Mouse (Mus musculus) hindbrain, embryonic 11.5 days (tissue): ENCODE measurements around the gene Nedd1. TPM values are rescaled to one million over a fixed set of nuclear protein-coding genes. Genes with fewer than 3 reads are reported as not detected.
A peak's percentile ranks its signal among the peaks of the same experiment; 100 is the strongest.

Experiments
- ATAC-seq: fragments of 200-750 bp; cut with Nextera tagmentation; 2 replicates; pipeline ENCODE4 v1.8.0; 2017; ENCODE audit warnings: mild to moderate bottlenecking, moderate TSS enrichment, moderate library complexity; ENCODE audit not compliant: low FRiP score
- DNase-seq: peaks from one replicate; pipeline ENCODE4 v3.0.0-alpha.2; 2015; ENCODE audit warnings: low spot score
- H3K27ac ChIP-seq: fragments of 300-500 bp; sonication (generic); 2 replicates; pipeline ENCODE4 v1.5.1; 2014; ENCODE audit warnings: mild to moderate bottlenecking, low read depth, low read length
- H3K27me3 ChIP-seq: fragments of 300-500 bp; sonication (generic); 2 replicates; pipeline ENCODE4 v1.6.1; 2014; ENCODE audit warnings: mild to moderate bottlenecking, low read length, moderate library complexity, mixed read lengths; ENCODE audit not compliant: control insufficient read depth, insufficient read depth
- H3K36me3 ChIP-seq: fragments of 300-500 bp; sonication (generic); 2 replicates; pipeline ENCODE4 v1.6.1; 2014; ENCODE audit warnings: mild to moderate bottlenecking, low read length, moderate library complexity, mixed read lengths; ENCODE audit not compliant: control insufficient read depth, insufficient read depth
- H3K4me1 ChIP-seq: fragments of 300-500 bp; sonication (generic); replicated peaks from 2 replicates; pipeline ENCODE4 v1.6.1; 2014; ENCODE audit warnings: low read length, mixed read lengths; ENCODE audit not compliant: control insufficient read depth, insufficient read depth
- H3K4me2 ChIP-seq: fragments of 300-500 bp; sonication (generic); replicated peaks from 2 replicates; pipeline ENCODE4 v1.6.1; 2014; ENCODE audit warnings: mild to moderate bottlenecking, low read depth, low read length
- H3K4me3 ChIP-seq: fragments of 300-500 bp; sonication (generic); 2 replicates; pipeline ENCODE4 v1.5.1; 2014; ENCODE audit warnings: low read depth, low read length
- H3K9ac ChIP-seq: fragments of 300-500 bp; sonication (generic); 2 replicates; pipeline ENCODE4 v1.6.1; 2014; ENCODE audit warnings: low read depth, low read length
- H3K9me3 ChIP-seq: fragments of 300-500 bp; sonication (generic); 2 replicates; pipeline ENCODE4 v1.6.1; 2016; ENCODE audit warnings: low read length; ENCODE audit not compliant: control insufficient read depth
- WGBS: fragments of 180-500 bp; shearing (Covaris S2); extraction: QIAGEN DNeasy Blood & Tissue Kit; methylation state at CpG from one replicate; pipeline ENCODE4 v1.1.7; 2014; 5-methylcytosine and 5-hydroxymethylcytosine counted together
- polyA plus RNA-seq: library from polyadenylated mRNA; unstranded; fragments of >200 nt; fragmentation: Nextera tagmentation; extraction: Ambion mirVana; gene quantifications from 2 replicates; pipeline ENCODE4 v1.2.1, GENCODE M21; 2014

The Nedd1 gene
- polyA plus RNA-seq = 57.5 and 60.5 TPM in 2 replicates

DNA sequence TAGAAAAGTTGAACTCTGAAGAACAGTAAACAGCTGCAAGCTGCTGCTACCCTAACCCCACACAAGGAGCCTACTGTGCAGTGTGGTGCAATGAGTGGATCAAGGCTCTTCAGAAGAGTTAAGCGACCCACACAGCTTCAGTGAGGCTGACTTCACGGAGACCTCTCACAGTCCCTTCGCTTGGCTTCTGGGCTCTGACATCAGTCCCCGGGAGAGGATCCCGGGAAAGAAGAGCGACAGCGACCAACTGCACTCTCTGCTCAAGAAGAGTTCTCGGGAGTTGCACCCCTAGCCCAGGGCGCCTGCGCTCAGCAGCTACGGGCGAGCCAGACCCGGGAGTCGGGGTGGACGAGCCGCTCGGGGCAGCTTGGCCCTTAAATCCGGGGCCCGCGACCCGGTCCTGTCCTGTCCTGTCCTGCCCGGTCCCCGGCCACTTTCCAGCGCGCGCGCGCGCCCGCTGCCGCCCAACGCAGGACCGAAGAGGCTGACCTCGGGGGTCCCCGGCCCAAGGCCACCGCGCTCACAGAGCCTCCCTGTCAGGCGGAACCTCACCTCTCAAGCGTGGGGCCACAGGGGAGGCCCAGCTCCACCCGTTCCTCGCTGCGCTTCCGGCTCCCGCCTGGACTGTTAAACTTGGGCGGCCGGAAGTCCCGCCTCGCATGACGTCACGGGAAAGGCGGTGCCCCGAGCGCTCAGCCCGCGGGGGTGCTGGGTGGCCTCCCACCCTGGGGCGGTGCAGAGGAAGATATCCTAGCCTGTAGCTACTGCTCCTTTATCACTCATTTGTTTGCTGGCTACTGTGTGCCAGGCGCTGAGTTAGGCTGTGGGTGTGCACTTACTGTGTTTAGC lies at the start of gene Nedd1:
TSS of gene Nedd1 (minus strand) at position 650 of the 849 bp plus-strand sequence.
- H3K27ac ChIP-seq = peak within 1 kb of the TSS; percentile 82
- no peaks in the 10 kb centered on the region for H3K9me3 ChIP-seq
- no peaks in the 10 kb centered on the region for H3K36me3 ChIP-seq
- H3K4me2 ChIP-seq = peak within 1 kb of the TSS; percentile 77
- H3K4me3 ChIP-seq = peak within 1 kb of the TSS; percentile 90
- peak; percentile 96 for DNase-seq
- peak; percentile 98 for ATAC-seq
- WGBS = 3% methylated on average over 53 of the region's 57 CpGs
- no peaks in the 10 kb centered on the region for H3K4me1 ChIP-seq
- no peaks in the 10 kb centered on the region for H3K27me3 ChIP-seq
- peak within 1 kb of the TSS; percentile 92 for H3K9ac ChIP-seq

DNA sequence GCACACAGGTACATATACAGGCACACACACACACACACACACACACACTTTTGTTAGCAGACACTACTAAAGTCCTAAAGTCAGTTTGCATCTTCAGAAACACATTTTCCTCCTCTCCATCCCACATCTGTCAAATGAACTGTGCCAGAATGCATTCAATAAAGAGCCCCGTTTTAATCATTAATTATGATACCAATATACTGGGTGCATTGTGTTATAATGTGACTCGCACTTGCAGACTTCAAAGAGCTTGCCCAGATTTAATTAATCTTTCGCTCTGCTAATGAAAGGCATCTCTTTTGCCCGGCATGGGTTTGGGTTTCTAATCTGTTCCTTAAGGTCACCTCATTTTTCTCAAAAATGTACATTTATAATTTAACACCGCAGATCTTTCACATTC lies 32.1 kb upstream of the Nedd1 start:
- Histone ChIP-seq H3K9me3 (no peaks in the 10 kb centered on the region), H3K27ac (no peak overlapping the region), H3K9ac (no peak overlapping the region), H3K27me3 (no peaks in the 10 kb centered on the region), H3K36me3 (no peaks in the 10 kb centered on the region), H3K4me1 (no peaks in the 10 kb centered on the region), H3K4me3 (no peak overlapping the region), H3K4me2 (no peak overlapping the region)
- 89% methylated on average over 5 of the region's 5 CpGs for WGBS
- DNase-seq (no peak), ATAC-seq (no peak)

DNA sequence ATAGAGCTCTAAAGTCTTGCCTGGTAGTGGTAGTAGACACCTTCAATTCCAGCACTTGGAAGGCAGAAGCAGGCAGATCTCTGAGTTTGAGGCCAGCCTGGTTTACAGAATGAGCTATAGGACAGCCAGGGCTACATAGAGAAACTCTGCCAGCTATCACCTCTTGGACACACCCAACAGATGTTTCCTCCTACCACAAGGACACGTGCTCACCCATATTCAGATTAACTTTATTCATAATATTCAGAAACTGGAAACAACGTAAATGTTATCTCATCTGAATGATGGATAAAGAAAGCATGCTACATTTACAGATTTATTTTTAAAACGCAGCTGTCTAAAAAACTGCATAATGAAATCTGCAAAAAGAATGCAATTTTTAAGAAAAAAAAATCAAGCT lies 8.1 kb upstream of the Nedd1 start:
- H3K4me3 ChIP-seq = no peak overlapping the region
- ATAC-seq (no peak), DNase-seq (no peak)
- H3K9ac ChIP-seq = no peak overlapping the region
- H3K27ac ChIP-seq = no peak overlapping the region
- H3K4me1 ChIP-seq = no peaks in the 10 kb centered on the region
- H3K9me3 ChIP-seq = no peaks in the 10 kb centered on the region
- no peak overlapping the region for H3K4me2 ChIP-seq
- no peaks in the 10 kb centered on the region for H3K36me3 ChIP-seq
- no peaks in the 10 kb centered on the region for H3K27me3 ChIP-seq
- WGBS = 90% methylated on average over 3 of the region's 3 CpGs

DNA sequence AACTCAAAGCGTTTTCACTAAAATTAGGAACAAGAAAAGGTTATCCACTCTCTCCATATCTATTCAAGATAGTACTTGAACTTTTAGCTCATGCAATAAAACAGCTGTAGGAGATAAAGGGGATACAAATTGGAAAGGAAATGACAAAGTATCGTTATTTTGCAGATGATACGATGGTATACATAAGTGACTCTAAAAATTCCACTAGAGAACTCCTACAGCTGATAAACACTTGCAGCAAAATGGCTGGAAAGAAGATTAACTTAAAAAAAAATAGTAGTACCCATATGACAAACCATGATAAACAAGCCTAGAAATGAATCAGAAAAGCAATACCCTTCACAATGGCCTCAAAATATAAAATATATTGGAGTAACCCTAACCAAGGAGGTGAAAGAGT lies 6.5 kb upstream of the Nedd1 start:
- no peak for DNase-seq
- H3K4me3 ChIP-seq = no peak overlapping the region
- no peak overlapping the region for H3K27ac ChIP-seq
- WGBS = 89% methylated on average over 3 of the region's 3 CpGs
- H3K4me1 ChIP-seq = no peaks in the 10 kb centered on the region
- no peaks in the 10 kb centered on the region for H3K27me3 ChIP-seq
- no peak overlapping the region for H3K4me2 ChIP-seq
- no peak for ATAC-seq
- H3K36me3 ChIP-seq = no peaks in the 10 kb centered on the region
- H3K9me3 ChIP-seq = no peaks in the 10 kb centered on the region
- no peak overlapping the region for H3K9ac ChIP-seq

DNA sequence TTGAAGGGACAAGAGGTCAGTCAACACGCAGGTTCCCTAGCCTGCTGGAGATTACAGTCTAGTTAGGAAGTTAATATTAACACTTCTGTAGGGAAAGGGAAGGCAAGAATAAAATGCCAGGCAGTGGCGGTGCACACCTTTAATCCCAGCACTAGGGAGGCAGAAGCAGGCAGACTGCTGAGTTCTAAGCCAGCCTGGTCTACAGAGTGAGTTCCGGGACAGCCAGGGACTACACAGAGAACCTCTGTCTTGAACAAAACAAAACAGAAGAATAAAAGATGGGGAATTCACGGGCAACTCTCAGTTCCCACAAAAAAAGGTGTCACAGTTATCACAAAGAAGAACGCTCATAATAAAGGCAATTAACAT lies 384 bp upstream of the Nedd1 start:
- no peak for DNase-seq
- no peaks in the 10 kb centered on the region for H3K9me3 ChIP-seq
- H3K9ac ChIP-seq = peak overlapping the region; percentile 92; the same call in 1 of the 2 replicates
- peak overlapping the region; percentile 77 for H3K4me2 ChIP-seq
- no peaks in the 10 kb centered on the region for H3K4me1 ChIP-seq
- peak overlapping the region; percentile 5; the same call in 1 of the 2 replicates for H3K27ac ChIP-seq
- peak overlapping the region; percentile 90 for H3K4me3 ChIP-seq
- 43% methylated on average over 5 of the region's 5 CpGs for WGBS
- H3K36me3 ChIP-seq = no peaks in the 10 kb centered on the region
- peak; percentile 55 for ATAC-seq
- H3K27me3 ChIP-seq = no peaks in the 10 kb centered on the region

GRCm38 (mm10) chr10:92699032-92699431 lies 23.2 kb downstream of the Nedd1 start:
- no peaks in the 10 kb centered on the region for H3K4me1 ChIP-seq
- H3K27ac ChIP-seq = no peak overlapping the region
- H3K9me3 ChIP-seq = no peaks in the 10 kb centered on the region
- 83% methylated on average over 6 of the region's 6 CpGs for WGBS
- H3K27me3 ChIP-seq = no peaks in the 10 kb centered on the region
- H3K36me3 ChIP-seq = no peaks in the 10 kb centered on the region
- H3K9ac ChIP-seq = no peak overlapping the region
- DNase-seq (peak; percentile 12), ATAC-seq (no peak)
- H3K4me2 ChIP-seq = no peak overlapping the region
- no peak overlapping the region for H3K4me3 ChIP-seq

DNA sequence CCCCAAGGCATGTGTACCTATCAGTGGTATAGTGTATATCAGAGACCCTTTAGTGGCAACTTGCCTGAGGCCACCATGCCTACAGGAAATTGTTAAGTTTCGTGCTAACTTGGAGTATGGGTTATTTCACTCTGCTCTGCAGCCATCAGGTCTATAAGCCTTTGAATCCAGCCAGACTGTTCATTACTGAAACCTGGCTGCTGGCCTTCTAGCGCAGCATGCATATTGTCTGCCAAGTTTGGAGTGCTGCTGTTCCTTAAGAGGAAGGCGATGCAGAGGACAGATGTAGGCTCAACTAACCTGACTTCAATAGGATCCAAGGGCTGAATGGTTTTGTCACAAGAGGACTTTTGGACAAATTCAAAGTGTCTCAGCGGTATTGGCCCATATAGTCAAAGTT lies 47.2 kb downstream of the Nedd1 start:
- 96% methylated on average over 4 of the region's 4 CpGs for WGBS
- no peak for DNase-seq
- H3K36me3 ChIP-seq = no peaks in the 10 kb centered on the region
- H3K27ac ChIP-seq = no peak overlapping the region
- ATAC-seq = no peak
- no peak overlapping the region for H3K4me2 ChIP-seq
- no peaks in the 10 kb centered on the region for H3K4me1 ChIP-seq
- H3K4me3 ChIP-seq = no peak overlapping the region
- H3K9ac ChIP-seq = no peak overlapping the region
- no peaks in the 10 kb centered on the region for H3K27me3 ChIP-seq
- no peaks in the 10 kb centered on the region for H3K9me3 ChIP-seq

GRCm38 (mm10) chr10:92671906-92672305 lies 50.3 kb downstream of the Nedd1 start:
- 96% methylated on average over 4 of the region's 4 CpGs for WGBS
- H3K27me3 ChIP-seq = no peaks in the 10 kb centered on the region
- DNase-seq = no peak
- ATAC-seq = no peak
- no peak overlapping the region for H3K4me2 ChIP-seq
- H3K4me1 ChIP-seq = no peaks in the 10 kb centered on the region
- no peak overlapping the region for H3K27ac ChIP-seq
- no peak overlapping the region for H3K4me3 ChIP-seq
- H3K9me3 ChIP-seq = no peaks in the 10 kb centered on the region
- no peaks in the 10 kb centered on the region for H3K36me3 ChIP-seq
- H3K9ac ChIP-seq = no peak overlapping the region

GRCm38 (mm10) chr10:92665287-92665686 lies 56.9 kb downstream of the Nedd1 start:
- no peak overlapping the region for H3K4me3 ChIP-seq
- no peaks in the 10 kb centered on the region for H3K4me1 ChIP-seq
- H3K27me3 ChIP-seq = no peaks in the 10 kb centered on the region
- no peak for ATAC-seq
- H3K9me3 ChIP-seq = no peaks in the 10 kb centered on the region
- WGBS = 87% methylated on average over 5 of the region's 5 CpGs
- DNase-seq = no peak
- H3K4me2 ChIP-seq = no peak overlapping the region
- no peak overlapping the region for H3K27ac ChIP-seq
- no peak overlapping the region for H3K9ac ChIP-seq
- no peaks in the 10 kb centered on the region for H3K36me3 ChIP-seq
